Mouse (Mus musculus) forebrain, embryonic 14.5 days (tissue): ENCODE measurements around the gene Prokr2. TPM values are rescaled to one million over a fixed set of nuclear protein-coding genes. Genes with fewer than 3 reads are reported as not detected.
A peak's percentile ranks its signal among the peaks of the same experiment; 100 is the strongest.

Experiments used
- ATAC-seq: fragments of 200-750 bp; cut with Nextera tagmentation; 2 replicates; pipeline ENCODE4 v1.8.0; 2017; ENCODE audit warnings: mild to moderate bottlenecking, moderate library complexity
- DNase-seq: peaks from one replicate; pipeline ENCODE4 v3.0.0-alpha.2; 2015; ENCODE audit warnings: low spot score
- H3K27ac ChIP-seq: fragments of 300-500 bp; sonication (generic); 2 replicates; pipeline ENCODE4 v1.5.1; 2014; ENCODE audit warnings: low read depth, mild to moderate bottlenecking, control low read depth, low read length, moderate library complexity
- H3K27me3 ChIP-seq: fragments of 300-500 bp; sonication (generic); replicated peaks from 2 replicates; pipeline ENCODE4 v1.6.1; 2014; ENCODE audit warnings: low read length, control low read depth, mixed read lengths; ENCODE audit not compliant: control insufficient read depth, insufficient read depth
- H3K36me3 ChIP-seq: fragments of 300-500 bp; sonication (generic); 2 replicates; pipeline ENCODE4 v1.6.1; 2014; ENCODE audit warnings: low read length, control low read depth; ENCODE audit not compliant: control insufficient read depth, insufficient read depth
- H3K4me1 ChIP-seq: fragments of 300-500 bp; sonication (generic); 2 replicates; pipeline ENCODE4 v1.6.1; 2014; ENCODE audit warnings: antibody characterized with exemption, low read length, control low read depth; ENCODE audit not compliant: control insufficient read depth, insufficient read depth
- H3K4me2 ChIP-seq: fragments of 300-500 bp; sonication (generic); 2 replicates; pipeline ENCODE4 v1.6.1; 2014; ENCODE audit warnings: mild to moderate bottlenecking, control low read depth, low read length
- H3K4me3 ChIP-seq: fragments of 300-500 bp; sonication (generic); 2 replicates; pipeline ENCODE4 v1.5.1; 2014; ENCODE audit warnings: low read depth, low read length, control low read depth
- H3K9ac ChIP-seq: fragments of 300-500 bp; sonication (generic); 2 replicates; pipeline ENCODE4 v1.6.1; 2014; ENCODE audit warnings: mild to moderate bottlenecking, low read length, control low read depth, moderate library complexity
- H3K9me3 ChIP-seq: fragments of 300-500 bp; sonication (generic); replicated peaks from 2 replicates; pipeline ENCODE4 v1.6.1; 2016; ENCODE audit warnings: low read length, control low read depth, mixed read lengths; ENCODE audit not compliant: control insufficient read depth
- WGBS: fragments of 180-500 bp; shearing (Covaris S2); extraction: QIAGEN DNeasy Blood & Tissue Kit; methylation state at CpG from one replicate; pipeline ENCODE4 v1.1.7; 2014; 5-methylcytosine and 5-hydroxymethylcytosine counted together
- polyA plus RNA-seq: library from polyadenylated mRNA; unstranded; fragments of >200 nt; fragmentation: Nextera tagmentation; extraction: Ambion mirVana; gene quantifications from 2 replicates; pipeline ENCODE4 v1.2.1, GENCODE M21; 2014

The Prokr2 gene
- polyA plus RNA-seq, 1 experiment from 2014 or later = 6.5 TPM

DNA sequence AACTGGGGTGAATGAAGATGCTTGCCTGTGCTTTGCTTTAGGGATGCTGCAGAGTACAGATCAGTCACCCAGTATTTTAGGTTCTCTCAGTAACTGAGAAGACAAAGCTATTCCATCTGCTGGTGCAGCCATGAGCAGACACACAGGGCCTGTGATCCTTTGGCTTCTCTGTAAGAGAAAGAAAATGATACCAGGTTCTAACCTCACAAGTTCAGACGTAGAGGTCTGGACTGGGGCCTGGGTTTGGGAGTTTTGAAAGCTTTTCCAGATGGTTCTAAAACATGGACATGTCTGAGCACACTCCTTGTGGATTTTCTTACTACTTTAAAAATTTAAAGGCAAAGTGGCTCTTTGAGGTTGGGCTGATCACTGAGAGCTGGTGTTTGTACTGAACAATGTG is 10.5 kb upstream of the Prokr2 start:
- 83% methylated on average over 1 of the region's 1 CpGs for WGBS

DNA sequence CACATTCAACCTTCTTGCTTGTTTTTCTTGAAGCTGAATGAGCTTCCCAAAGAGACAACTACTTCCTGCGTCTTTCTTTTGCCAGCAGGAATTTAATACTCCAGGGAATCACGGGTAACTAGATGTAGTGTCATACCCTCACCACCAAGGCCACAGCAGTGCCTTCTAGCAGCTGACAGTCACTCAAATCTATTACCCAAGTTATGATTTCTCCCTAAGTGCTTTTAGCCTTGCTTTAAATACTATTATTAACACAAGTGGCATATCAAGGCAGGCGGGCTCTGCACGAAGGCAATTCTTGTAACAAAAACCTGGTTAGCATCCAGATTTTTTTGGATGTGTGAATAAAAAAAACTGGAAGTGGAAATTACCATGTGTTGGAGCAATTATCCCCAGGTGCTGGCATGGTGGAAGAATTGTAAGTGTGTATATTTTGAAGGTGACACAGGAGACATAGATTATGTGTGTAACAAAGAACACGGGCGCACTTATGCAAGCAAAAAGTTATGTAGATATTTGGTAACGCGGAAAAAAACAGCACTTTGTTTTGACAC is 5.4 kb upstream of the Prokr2 start:
- H3K4me2 ChIP-seq = no peak overlapping the region
- 70% methylated on average over 8 of the region's 8 CpGs for WGBS
- H3K27me3 ChIP-seq = no peaks in the 10 kb centered on the region
- no peaks in the 10 kb centered on the region for H3K36me3 ChIP-seq
- H3K9me3 ChIP-seq = no peaks in the 10 kb centered on the region
- no peaks in the 10 kb centered on the region for H3K4me1 ChIP-seq
- ATAC-seq (no peak), DNase-seq (peak; percentile 54)
- no peak overlapping the region for H3K4me3 ChIP-seq
- no peak overlapping the region for H3K27ac ChIP-seq
- H3K9ac ChIP-seq = no peak overlapping the region

More for the DNA sequence above, 10.5 kb upstream of the Prokr2 start:
- H3K36me3 ChIP-seq = no peaks in the 10 kb centered on the region
- DNase-seq (no peak), ATAC-seq (no peak)
- H3K4me1 ChIP-seq = no peaks in the 10 kb centered on the region
- H3K4me3 ChIP-seq = no peak overlapping the region
- no peaks in the 10 kb centered on the region for H3K27me3 ChIP-seq
- peaks cover 9% of the 10 kb centered on the region; the same call in 1 of the 2 replicates for H3K9me3 ChIP-seq
- H3K4me2 ChIP-seq = no peak overlapping the region
- no peak overlapping the region for H3K27ac ChIP-seq
- H3K9ac ChIP-seq = no peak overlapping the region

DNA sequence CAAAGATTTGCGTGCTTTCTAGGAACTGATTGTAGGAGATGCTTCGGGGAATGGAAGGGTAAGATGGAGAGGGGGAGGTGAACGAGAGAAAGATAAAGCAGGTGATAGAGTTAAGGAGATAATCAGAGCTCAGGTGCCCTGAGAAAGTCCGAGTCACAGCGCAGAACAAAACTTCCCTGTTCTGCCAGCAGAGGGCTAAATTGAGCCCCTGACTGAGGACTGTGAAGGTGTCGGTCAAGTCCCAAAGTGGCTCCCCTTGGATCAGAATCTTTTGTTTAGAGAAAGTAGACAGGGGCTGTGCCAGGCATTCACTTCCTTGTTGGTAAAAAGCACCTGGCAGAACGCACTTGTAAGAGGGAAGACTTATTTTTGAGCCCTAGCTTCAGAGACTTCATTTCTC is 4.3 kb upstream of the Prokr2 start:
- Histone ChIP-seq H3K4me3 (no peak overlapping the region), H3K27me3 (0 out of 2 replicates have a peak, but pooled peaks cover 1% of the 10 kb centered on the region), H3K27ac (no peak overlapping the region), H3K4me1 (no peaks in the 10 kb centered on the region), H3K4me2 (no peak overlapping the region), H3K36me3 (no peaks in the 10 kb centered on the region), H3K9ac (no peak overlapping the region), H3K9me3 (no peaks in the 10 kb centered on the region)
- WGBS = 27% methylated on average over 7 of the region's 7 CpGs
- ATAC-seq = no peak
- DNase-seq = peak; percentile 47

DNA sequence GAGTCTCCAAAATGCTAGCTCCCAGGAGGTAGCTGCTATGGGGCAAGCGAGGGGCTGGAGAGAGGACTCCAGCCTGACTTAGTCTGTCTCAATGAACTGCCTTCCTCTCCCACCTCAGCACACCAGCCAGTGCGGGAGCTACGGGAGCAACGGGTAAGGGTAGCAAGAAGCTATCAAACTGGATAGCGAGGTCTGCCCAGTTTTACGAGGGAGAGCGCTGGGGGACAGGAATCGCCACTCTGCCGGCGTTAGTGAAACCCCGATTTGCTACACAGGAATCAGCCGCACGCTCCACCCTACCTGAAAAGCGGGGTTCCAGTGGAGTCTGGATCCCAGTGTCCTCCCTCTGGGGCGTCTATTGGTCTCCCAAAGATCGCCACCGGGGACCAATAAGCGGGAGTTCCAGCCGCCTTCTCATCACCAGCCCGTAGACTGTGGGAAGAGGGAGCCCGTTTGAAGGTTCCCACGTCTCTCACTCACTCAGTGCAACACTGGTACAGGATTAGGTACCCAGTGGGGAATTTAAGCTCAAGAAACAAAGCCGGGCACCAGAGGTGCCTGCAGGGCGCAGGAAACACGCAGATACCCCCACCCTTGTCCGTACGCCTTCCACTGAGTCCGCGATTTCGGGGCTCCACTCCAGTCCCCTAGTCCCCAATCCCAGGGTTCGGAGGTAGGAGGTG is 595 bp downstream of the Prokr2 start:
- H3K4me2 ChIP-seq = peak overlapping the region; percentile 97
- peak overlapping the region; percentile 55 for H3K4me3 ChIP-seq
- peak overlapping the region; percentile 64 for H3K9ac ChIP-seq
- peaks cover 3% of the 10 kb centered on the region; the same call in 1 of the 2 replicates for H3K4me1 ChIP-seq
- ATAC-seq = peak; percentile 57
- H3K9me3 ChIP-seq = no peaks in the 10 kb centered on the region
- H3K27ac ChIP-seq = no peak overlapping the region
- no peaks in the 10 kb centered on the region for H3K36me3 ChIP-seq
- WGBS = under 1% methylated on average over 31 of the region's 31 CpGs
- H3K27me3 ChIP-seq = 0 out of 2 replicates have a peak, but pooled peaks cover 6% of the 10 kb centered on the region
- peak; percentile 39 for DNase-seq

DNA sequence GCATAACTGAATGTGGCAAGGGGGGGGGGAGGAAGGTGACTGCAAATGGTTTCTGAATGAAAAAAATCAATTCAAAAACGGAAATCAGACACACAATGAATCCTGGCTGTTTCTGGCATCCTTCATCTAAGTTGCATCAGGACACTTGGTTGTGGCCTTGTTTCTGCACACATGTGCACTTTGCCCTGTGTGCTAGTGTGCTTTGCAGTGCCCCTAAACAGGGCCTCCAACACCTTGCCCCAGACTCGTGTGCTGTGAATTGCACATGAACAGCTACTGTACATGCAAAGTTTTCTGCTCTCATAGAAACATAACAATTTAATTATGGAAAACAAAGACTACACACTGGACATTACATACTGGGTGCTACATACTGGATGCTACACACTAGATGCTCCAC is 2.9 kb downstream of the Prokr2 start:
- Histone ChIP-seq H3K27me3 (0 out of 2 replicates have a peak, but pooled peaks cover 6% of the 10 kb centered on the region), H3K9ac (no peak overlapping the region), H3K4me1 (peaks cover 3% of the 10 kb centered on the region; the same call in 1 of the 2 replicates), H3K4me3 (no peak overlapping the region), H3K4me2 (no peak overlapping the region), H3K9me3 (no peaks in the 10 kb centered on the region), H3K27ac (no peak overlapping the region), H3K36me3 (no peaks in the 10 kb centered on the region)
- 73% methylated on average over 2 of the region's 2 CpGs for WGBS
- ATAC-seq = no peak
- DNase-seq = no peak

DNA sequence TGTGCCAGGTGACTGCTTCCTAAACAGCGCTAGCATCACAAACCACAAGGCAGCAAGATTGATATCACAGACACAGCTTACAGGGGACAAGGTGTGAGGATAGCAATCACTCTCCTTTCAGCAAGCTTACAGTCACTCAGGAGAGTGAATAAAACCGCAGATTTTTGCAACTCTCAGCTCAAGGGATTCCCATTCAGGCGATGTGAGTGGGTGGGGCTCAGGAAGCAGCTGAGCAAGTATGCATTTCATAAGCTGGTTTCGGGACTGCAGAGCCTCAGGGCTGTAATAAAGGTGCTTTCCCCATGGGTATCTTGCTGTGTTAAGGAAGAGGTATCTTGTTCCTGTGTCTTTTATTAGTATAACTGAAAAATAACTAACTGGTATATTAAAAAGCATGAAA is 5.6 kb downstream of the Prokr2 start:
- no peak overlapping the region for H3K4me2 ChIP-seq
- no peak overlapping the region for H3K4me3 ChIP-seq
- H3K27me3 ChIP-seq = 0 out of 2 replicates have a peak, but pooled peaks cover 6% of the 10 kb centered on the region
- peaks cover 3% of the 10 kb centered on the region; the same call in 1 of the 2 replicates for H3K4me1 ChIP-seq
- no peaks in the 10 kb centered on the region for H3K9me3 ChIP-seq
- WGBS = 73% methylated on average over 4 of the region's 4 CpGs
- DNase-seq (no peak), ATAC-seq (no peak)
- H3K27ac ChIP-seq = no peak overlapping the region
- H3K36me3 ChIP-seq = no peaks in the 10 kb centered on the region
- no peak overlapping the region for H3K9ac ChIP-seq

DNA sequence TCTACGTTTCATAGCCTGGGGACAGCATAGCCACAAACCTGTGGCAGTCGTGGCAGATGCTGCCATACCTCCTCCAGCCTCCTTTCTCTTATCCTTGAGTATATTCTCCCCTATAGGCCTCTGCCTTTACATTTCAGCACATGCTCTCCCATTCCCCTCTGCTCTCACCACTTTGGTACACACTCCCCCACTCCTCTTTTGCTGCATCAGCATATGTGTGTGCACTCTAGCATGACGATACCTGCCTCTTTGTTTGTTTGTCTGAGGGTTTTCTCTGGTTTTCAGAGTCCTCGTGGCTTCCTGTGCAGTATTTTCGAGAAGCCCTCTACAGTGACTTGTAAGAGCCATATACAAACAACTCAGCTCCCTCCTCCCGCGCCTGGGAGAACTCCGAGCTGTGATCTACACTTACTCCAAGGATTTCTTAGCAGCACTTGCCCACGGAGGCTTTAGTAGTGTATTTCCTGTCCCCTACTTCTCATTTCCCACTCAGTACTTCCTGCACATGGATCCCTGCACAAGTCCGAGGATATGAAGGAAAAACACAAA is 6.6 kb downstream of the Prokr2 start:
- WGBS = 77% methylated on average over 10 of the region's 10 CpGs
- ATAC-seq (no peak), DNase-seq (no peak)
- H3K9me3 ChIP-seq = no peaks in the 10 kb centered on the region
- no peak overlapping the region for H3K9ac ChIP-seq
- H3K27me3 ChIP-seq = no peaks in the 10 kb centered on the region
- no peaks in the 10 kb centered on the region for H3K36me3 ChIP-seq
- no peak overlapping the region for H3K4me2 ChIP-seq
- no peaks in the 10 kb centered on the region for H3K4me1 ChIP-seq
- H3K4me3 ChIP-seq = no peak overlapping the region
- no peak overlapping the region for H3K27ac ChIP-seq

DNA sequence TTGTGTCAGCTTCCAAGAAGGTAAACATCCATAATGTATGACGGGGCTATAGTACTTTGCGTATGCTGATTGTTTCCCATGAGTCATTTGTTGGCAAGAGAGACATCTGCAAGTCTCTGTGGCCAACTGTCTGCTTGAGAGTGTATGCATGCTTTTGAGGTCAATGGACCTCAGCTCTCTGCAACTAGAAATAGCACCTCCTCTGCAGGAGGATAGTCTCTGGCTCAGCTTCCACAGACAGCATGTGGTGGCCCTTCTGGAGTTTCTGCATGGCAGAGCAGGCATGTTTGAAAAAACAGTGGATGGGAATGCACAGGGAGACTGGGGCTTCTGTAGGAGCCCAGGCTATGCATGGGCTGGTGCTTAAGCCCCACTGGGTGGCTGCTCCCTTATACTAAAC is 7.8 kb downstream of the Prokr2 start:
- ATAC-seq (peak; percentile 37; the same call in 1 of the 2 replicates), DNase-seq (peak; percentile 20)
- Histone ChIP-seq H3K9me3 (no peaks in the 10 kb centered on the region), H3K36me3 (no peaks in the 10 kb centered on the region), H3K27ac (no peak overlapping the region), H3K4me3 (no peak overlapping the region), H3K9ac (no peak overlapping the region), H3K4me2 (no peak overlapping the region), H3K27me3 (no peaks in the 10 kb centered on the region), H3K4me1 (no peaks in the 10 kb centered on the region)
- 73% methylated on average over 2 of the region's 2 CpGs for WGBS

DNA sequence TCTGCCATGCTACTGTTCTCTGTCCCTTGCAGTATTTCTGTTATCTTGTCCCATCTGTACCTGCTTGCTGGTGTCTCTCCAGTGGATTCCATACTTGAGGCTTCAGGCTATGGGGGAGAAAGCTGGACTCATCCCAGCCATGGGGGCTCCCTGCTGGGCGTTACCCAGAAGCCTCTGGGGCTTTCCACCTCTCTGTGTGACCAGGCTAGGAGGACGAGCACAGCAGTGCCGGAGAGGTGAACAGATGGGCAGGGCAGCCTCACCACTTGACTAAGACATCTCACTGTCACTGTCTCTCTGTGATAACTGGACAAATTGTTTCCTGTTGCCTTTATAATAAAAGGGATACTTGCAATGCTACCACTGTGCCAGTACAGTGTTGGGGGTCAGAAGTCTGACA is 9.5 kb downstream of the Prokr2 start:
- no peak overlapping the region for H3K27ac ChIP-seq
- no peaks in the 10 kb centered on the region for H3K9me3 ChIP-seq
- H3K4me2 ChIP-seq = no peak overlapping the region
- no peak for ATAC-seq
- no peak overlapping the region for H3K4me3 ChIP-seq
- no peak for DNase-seq
- H3K27me3 ChIP-seq = no peaks in the 10 kb centered on the region
- H3K36me3 ChIP-seq = no peaks in the 10 kb centered on the region
- no peak overlapping the region for H3K9ac ChIP-seq
- H3K4me1 ChIP-seq = no peaks in the 10 kb centered on the region
- 65% methylated on average over 3 of the region's 3 CpGs for WGBS
